Mouse (Mus musculus) ovary, adult 10 weeks (tissue): ENCODE measurements around the gene Lrrc8b. TPM values are rescaled to one million over a fixed set of nuclear protein-coding genes. Genes with fewer than 3 reads are reported as not detected.

Experiments used
- polyA plus RNA-seq: library from polyadenylated mRNA; stranded (reverse); fragments of 350-450 nt; fragmentation: Illumina TruSeq; extraction: RNeasy Lipid Tissue Mini Kit (QIAGEN cat#74804); gene quantifications from one replicate; pipeline ENCODE4 v1.2.3, GENCODE M21; 2014

Lrrc8b gene
- polyA plus RNA-seq = 41.4 TPM

GRCm38 (mm10) chr5:105415198-105415791 lies at the start of gene Lrrc8b:
Gene Lrrc8b (plus strand): TSS chr5:105415775.

GRCm38 (mm10) chr5:105519096-105519975 lies 103.8 kb downstream of the Lrrc8b start, which contains the start of gene Lrrc8c:
Gene Lrrc8c (plus strand): TSS chr5:105519388.

Other genes with a start within 250 kb of the Lrrc8b start
- gene Gbp10, start 176.2 kb upstream of the Lrrc8b start, polyA plus RNA-seq = 1.5 TPM
- gene Gm43302, start 122.1 kb upstream of the Lrrc8b start, polyA plus RNA-seq = not detected
- 22.2 TPM for gene Gbp6, start 122.1 kb upstream of the Lrrc8b start, polyA plus RNA-seq
- gene Lrrc8c, start 103.6 kb downstream of the Lrrc8b start, polyA plus RNA-seq = 24.7 TPM